Mouse (Mus musculus) MEL (cell line): Measurements from ENCODE around the gene Dctn1. TPM values are rescaled to one million over a fixed set of nuclear protein-coding genes. Genes with fewer than 3 reads are reported as not detected.

ENCODE experiments used
- DNase-seq: peaks from one replicate; pipeline ENCODE4 v3.0.0; 2011; ENCODE audit warnings: low read depth, low spot score
- H3K27ac ChIP-seq: 2 replicates; pipeline ENCODE4 v1.5.1; 2012; ENCODE audit warnings: low read depth, mild to moderate bottlenecking, control low read depth, low read length, moderate library complexity; ENCODE audit not compliant: control insufficient read depth
- H3K27me3 ChIP-seq, 2 experiments: fragments of 150-350 bp in 1 of 2; sonication (generic) in 1 of 2; 2 replicates each; pipeline ENCODE4 v1.6.1; 2012; ENCODE audit warnings: low read length in 2 of 2, mild to moderate bottlenecking in 2 of 2, improper control_type of control experiment in 1 of 2, moderate library complexity in 1 of 2; ENCODE audit not compliant: insufficient read depth in 2 of 2, control insufficient read depth in 1 of 2
- H3K36me3 ChIP-seq, 2 experiments: 2 replicates each; pipeline ENCODE4 v1.6.1; 2012 to 2014; ENCODE audit warnings: low read length in 2 of 2, improper control_type of control experiment in 1 of 2, inconsistent platforms in 1 of 2, mild to moderate bottlenecking in 1 of 2; ENCODE audit not compliant: insufficient read depth in 2 of 2, control insufficient read depth in 1 of 2
- H3K4me1 ChIP-seq, 2 experiments: fragments of 150-350 bp in 1 of 2; sonication (generic) in 1 of 2; 2 replicates each; pipeline ENCODE4 v1.6.1; 2012; ENCODE audit warnings: low read length in 2 of 2, improper control_type of control experiment in 1 of 2, mild to moderate bottlenecking in 1 of 2; ENCODE audit not compliant: insufficient read depth in 2 of 2, control insufficient read depth in 1 of 2
- H3K4me3 ChIP-seq, 2 experiments: fragments of 150-350 bp in 1 of 2; sonication (generic) in 1 of 2; 2 replicates each; pipeline ENCODE4 v1.5.1; 2012; ENCODE audit warnings: low read depth in 2 of 2, low read length in 2 of 2, mild to moderate bottlenecking in 2 of 2, moderate library complexity in 2 of 2, control low read depth in 1 of 2, improper control_type of control experiment in 1 of 2; ENCODE audit not compliant: control insufficient read depth in 1 of 2, insufficient read depth in 1 of 2
- H3K79me2 ChIP-seq: 2 replicates; pipeline ENCODE4 v1.6.1; 2012; ENCODE audit warnings: mild to moderate bottlenecking, low read length, moderate library complexity; ENCODE audit not compliant: control insufficient read depth, poor library complexity, insufficient read depth
- H3K9ac ChIP-seq: 2 replicates; pipeline ENCODE4 v1.6.1; 2012; ENCODE audit warnings: low read depth, mild to moderate bottlenecking, control low read depth, low read length, moderate library complexity; ENCODE audit not compliant: control insufficient read depth, poor library complexity, severe bottlenecking
- H3K9me3 ChIP-seq: fragments of 150-350 bp; sonication (generic); replicated peaks from 2 replicates; pipeline ENCODE4 v1.6.1; 2012; ENCODE audit warnings: mild to moderate bottlenecking, low read length, improper control_type of control experiment, moderate library complexity; ENCODE audit not compliant: insufficient read depth
- BHLHE40 ChIP-seq: IDR thresholded peaks from 2 replicates; pipeline ENCODE4 v1.6.1; 2012; ENCODE audit warnings: low read depth, mild to moderate bottlenecking, inconsistent platforms, low read length, improper control_type of control experiment, borderline replicate concordance
- CTCF ChIP-seq, 3 experiments: IDR thresholded peaks in 2 of 3; conservative IDR thresholded peaks in 1 of 3; 2 replicates each; pipeline ENCODE4 v1.5.1; 2011 to 2012; ENCODE audit warnings: low read length in 3 of 3, low read depth in 2 of 3, mild to moderate bottlenecking in 2 of 3, improper control_type of control experiment in 1 of 3, inconsistent platforms in 1 of 3, mixed read lengths in 1 of 3, moderate library complexity in 1 of 3; ENCODE audit not compliant: control insufficient read depth in 1 of 3, insufficient read depth in 1 of 3, poor library complexity in 1 of 3, severe bottlenecking in 1 of 3
- E2F4 ChIP-seq: IDR thresholded peaks from 2 replicates; pipeline ENCODE4 v1.6.1; 2011; ENCODE audit warnings: low read depth, low read length, improper control_type of control experiment, borderline replicate concordance
- EP300 ChIP-seq, 2 experiments: IDR thresholded peaks; 2 replicates each; pipeline ENCODE4 v1.6.1; 2011; ENCODE audit warnings: improper control_type of control experiment in 2 of 2, low read length in 2 of 2, low read depth in 1 of 2, mild to moderate bottlenecking in 1 of 2
- ETS1 ChIP-seq: IDR thresholded peaks from 2 replicates; pipeline ENCODE4 v1.6.1; 2012; ENCODE audit warnings: low read depth, mild to moderate bottlenecking, inconsistent platforms, low read length, improper control_type of control experiment, moderate library complexity
- GABPA ChIP-seq: IDR thresholded peaks from 2 replicates; pipeline ENCODE4 v1.6.1; 2012; ENCODE audit warnings: low read depth, mild to moderate bottlenecking, inconsistent platforms, low read length, improper control_type of control experiment, moderate library complexity
- MEF2A ChIP-seq: IDR thresholded peaks from 2 replicates; pipeline ENCODE4 v1.6.1; 2014; ENCODE audit warnings: low read depth, mild to moderate bottlenecking, inconsistent platforms, low read length, improper control_type of control experiment; ENCODE audit not compliant: poor library complexity, insufficient replicate concordance, severe bottlenecking; ENCODE audit errors: extremely low read depth
- MXI1 ChIP-seq: IDR thresholded peaks from 2 replicates; pipeline ENCODE4 v1.6.1; 2011; ENCODE audit warnings: mild to moderate bottlenecking, low read depth, low read length, improper control_type of control experiment
- MYB ChIP-seq: IDR thresholded peaks from 2 replicates; pipeline ENCODE4 v1.6.1; 2011; ENCODE audit warnings: mild to moderate bottlenecking, low read depth, low read length, improper control_type of control experiment
- MYC ChIP-seq: IDR thresholded peaks from 2 replicates; pipeline ENCODE4 v1.6.1; 2011; ENCODE audit warnings: low read depth, mild to moderate bottlenecking, low read length, improper control_type of control experiment, moderate library complexity
- NRF1 ChIP-seq: IDR thresholded peaks from 2 replicates; pipeline ENCODE4 v1.6.1; 2014; ENCODE audit warnings: low read depth, mild to moderate bottlenecking, inconsistent platforms, low read length, improper control_type of control experiment, moderate library complexity; ENCODE audit not compliant: poor library complexity, insufficient read depth, severe bottlenecking
- POLR2A ChIP-seq, 2 experiments: IDR thresholded peaks; 2 replicates each; pipeline ENCODE4 v1.6.1; 2011 to 2012; ENCODE audit warnings: low read length in 2 of 2, mild to moderate bottlenecking in 2 of 2, control low read depth in 1 of 2, improper control_type of control experiment in 1 of 2, low read depth in 1 of 2, moderate library complexity in 1 of 2; ENCODE audit not compliant: control insufficient read depth in 1 of 2, insufficient read depth in 1 of 2, poor library complexity in 1 of 2
- POLR2AphosphoS5 ChIP-seq: IDR thresholded peaks from 2 replicates; pipeline ENCODE4 v1.6.1; 2012; ENCODE audit warnings: low read depth, borderline replicate concordance, mild to moderate bottlenecking, inconsistent platforms, low read length, moderate library complexity, mixed read lengths
- RAD21 ChIP-seq: IDR thresholded peaks from 2 replicates; pipeline ENCODE4 v1.6.1; 2011; ENCODE audit warnings: mild to moderate bottlenecking, low read depth, low read length, improper control_type of control experiment
- RCOR1 ChIP-seq: IDR thresholded peaks from 2 replicates; pipeline ENCODE4 v1.6.1; 2012; ENCODE audit warnings: low read depth, mild to moderate bottlenecking, inconsistent platforms, low read length, improper control_type of control experiment
- SIN3A ChIP-seq: IDR thresholded peaks from 2 replicates; pipeline ENCODE4 v1.6.1; 2012; ENCODE audit warnings: low read length, improper control_type of control experiment, inconsistent platforms
- TAL1 ChIP-seq: IDR thresholded peaks from 2 replicates; pipeline ENCODE4 v1.6.1; 2012; ENCODE audit warnings: mild to moderate bottlenecking, inconsistent platforms, low read length, moderate library complexity, mixed read lengths
- TBP ChIP-seq: IDR thresholded peaks from 2 replicates; pipeline ENCODE4 v1.8.0; 2011; ENCODE audit warnings: low read depth, low read length, improper control_type of control experiment
- TCF12 ChIP-seq: IDR thresholded peaks from 2 replicates; pipeline ENCODE4 v1.6.1; 2014; ENCODE audit warnings: low read depth, mild to moderate bottlenecking, inconsistent platforms, low read length, improper control_type of control experiment, moderate library complexity
- UBTF ChIP-seq: IDR thresholded peaks from 2 replicates; pipeline ENCODE4 v1.6.1; 2012; ENCODE audit warnings: low read depth, mild to moderate bottlenecking, inconsistent platforms, low read length, improper control_type of control experiment, moderate library complexity, borderline replicate concordance; ENCODE audit not compliant: insufficient read depth
- USF1 ChIP-seq: IDR thresholded peaks from 2 replicates; pipeline ENCODE4 v1.6.1; 2014; ENCODE audit warnings: low read depth, mild to moderate bottlenecking, inconsistent platforms, low read length, improper control_type of control experiment, moderate library complexity
- USF2 ChIP-seq, 2 experiments: IDR thresholded peaks; 2 replicates each; pipeline ENCODE4 v1.6.1; 2011 to 2012; ENCODE audit warnings: improper control_type of control experiment in 2 of 2, low read length in 2 of 2, borderline replicate concordance in 1 of 2, inconsistent platforms in 1 of 2, low read depth in 1 of 2, mild to moderate bottlenecking in 1 of 2; ENCODE audit not compliant: insufficient read depth in 1 of 2
- ZC3H11A ChIP-seq: IDR thresholded peaks from 2 replicates; pipeline ENCODE4 v1.6.1; 2012; ENCODE audit warnings: low read depth, mild to moderate bottlenecking, inconsistent platforms, low read length, improper control_type of control experiment
- polyA plus RNA-seq, 2 experiments: library from polyadenylated mRNA; stranded (reverse) in 1 of 2; unstranded in 1 of 2; fragments of >175 nt in 1 of 2; fragments of >200 nt in 1 of 2; gene quantifications; 2 replicates each; pipeline versions ENCODE4 v1.2.1 to v1.2.4; 2012; ENCODE audit warnings: low replicate concordance in 2 of 2, low read depth in 1 of 2; ENCODE audit not compliant: insufficient read length in 2 of 2, insufficient read depth in 1 of 2, missing spikeins in 1 of 2
- total RNA-seq: library from RNA; depleted of rRNA; stranded (reverse); fragments of 300-350 nt; gene quantifications from 2 replicates; pipeline ENCODE4 v1.2.3, GENCODE M21; 2012

Dctn1 gene
- total and polyA plus RNA-seq, 3 experiments: 23.3 to 81.9 TPM; not detected in 1

DNA sequence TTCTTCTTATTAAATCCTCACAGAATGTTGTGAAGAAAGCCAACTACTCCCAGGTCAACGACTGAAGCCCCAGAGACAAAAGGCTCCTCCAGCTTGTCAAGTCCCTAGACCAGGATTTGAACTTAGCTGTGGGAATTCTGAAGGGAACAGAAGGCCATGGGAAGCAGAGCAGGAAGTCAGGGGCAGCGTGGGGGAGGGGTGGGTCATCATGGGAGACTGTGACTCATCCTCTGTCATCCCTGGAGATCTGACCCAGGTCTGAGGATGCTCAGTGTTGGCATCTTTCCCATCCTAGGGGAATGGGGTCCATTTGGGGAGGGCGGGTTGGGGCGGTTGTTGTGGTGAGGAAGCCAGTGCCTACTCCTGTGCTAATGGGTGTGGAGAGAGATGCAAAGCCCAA, 24.1 kb upstream of the Dctn1 start:
- no peak overlapping the region for H3K27ac ChIP-seq
- H3K9me3 ChIP-seq: no peaks in the 10 kb centered on the region
- no peaks in the 10 kb centered on the region for H3K36me3 ChIP-seq
- no peak overlapping the region for H3K9ac ChIP-seq
- peaks cover 6% of the 10 kb centered on the region; the same call in 1 of the 2 replicates for H3K79me2 ChIP-seq
- peaks cover 0 to 4% of the 10 kb centered on the region in 2 experiments; a peak in 3 of 4 replicates for H3K4me1 ChIP-seq
- H3K4me3 ChIP-seq: no peak overlapping the region
- no peak for DNase-seq
- TF ChIP-seq EP300 (IDR thresholded peaks at IDR 0.05; ENCODE audit: low read depth in 1 of 2, low read length in 2 of 2) (no peak), RCOR1 (no peak), GABPA (no peak), MXI1 (no peak), NRF1 (no peak), USF2 (IDR thresholded peaks at IDR 0.05; ENCODE audit: borderline replicate concordance in 1 of 2, insufficient read depth in 1 of 2, low read depth in 1 of 2, low read length in 2 of 2) (no peak), ETS1 (no peak), TAL1 (no peak), MYC (no peak), TBP (no peak), CTCF (IDR thresholded peaks at IDR 0.05 in 2 of 3, conservative IDR thresholded peaks at IDR 0.05 in 1 of 3; ENCODE audit: control insufficient read depth in 1 of 3, insufficient read depth in 1 of 3, low read depth in 2 of 3, low read length in 3 of 3, poor library complexity in 1 of 3, severe bottlenecking in 1 of 3) (no peak), POLR2A (IDR thresholded peaks at IDR 0.05; ENCODE audit: control insufficient read depth in 1 of 2, insufficient read depth in 1 of 2, low read depth in 1 of 2, low read length in 2 of 2, poor library complexity in 1 of 2) (no peak), MEF2A (no peak), UBTF (no peak), MYB (no peak)
- TF ChIP-seq, all 39 proteins: peak for 0
- no peaks in the 10 kb centered on the region for H3K27me3 ChIP-seq

DNA sequence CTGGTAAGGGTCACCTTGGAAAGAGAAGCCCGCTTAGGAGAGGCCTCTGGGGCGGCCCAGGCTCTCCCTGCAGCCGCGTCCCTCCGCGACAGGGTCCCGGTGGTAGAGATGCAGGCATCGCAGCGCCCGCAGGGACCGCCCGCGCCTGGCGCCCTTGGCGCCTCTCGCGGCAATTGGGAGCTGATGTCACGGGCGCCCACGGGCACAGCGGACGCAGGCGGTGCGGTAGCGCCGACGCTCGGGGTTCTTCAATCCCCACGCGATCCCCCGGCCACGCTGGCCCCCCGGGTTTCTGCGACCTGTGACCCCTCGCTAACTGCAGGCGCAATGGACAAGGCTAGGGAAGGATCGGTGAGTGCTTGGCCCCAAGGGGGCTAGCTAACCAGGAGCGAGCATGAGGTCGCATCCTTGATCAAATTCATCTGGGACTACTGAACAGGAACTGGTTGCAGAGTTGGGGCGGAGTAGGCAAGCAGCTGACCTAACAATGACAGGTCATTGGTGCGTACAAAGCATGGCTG, 23.4 kb upstream of the Dctn1 start:
- Histone ChIP-seq H3K79me2 (peaks cover under 1% of the 10 kb centered on the region; the same call in 1 of the 2 replicates), H3K9me3 (no peaks in the 10 kb centered on the region), H3K27me3 (no peaks in the 10 kb centered on the region), H3K4me1 (peaks cover 0 to 4% of the 10 kb centered on the region in 2 experiments; a peak in 2 of 4 replicates), H3K4me3 (no peak overlapping the region), H3K27ac (no peak overlapping the region), H3K36me3 (no peaks in the 10 kb centered on the region), H3K9ac (no peak overlapping the region)
- DNase-seq: no peak
- TF ChIP-seq TCF12: no peak
- no peak for TF ChIP-seq RAD21
- no peak for TF ChIP-seq SIN3A
- no peak for TF ChIP-seq POLR2AphosphoS5
- TF ChIP-seq USF1: no peak
- TF ChIP-seq POLR2A (IDR thresholded peaks at IDR 0.05; ENCODE audit: control insufficient read depth in 1 of 2, insufficient read depth in 1 of 2, low read depth in 1 of 2, low read length in 2 of 2, poor library complexity in 1 of 2): no peak
- no peak for TF ChIP-seq TAL1
- TF ChIP-seq MXI1: no peak
- TF ChIP-seq USF2 (IDR thresholded peaks at IDR 0.05; ENCODE audit: borderline replicate concordance in 1 of 2, insufficient read depth in 1 of 2, low read depth in 1 of 2, low read length in 2 of 2): no peak
- TF ChIP-seq BHLHE40: no peak
- TF ChIP-seq ZC3H11A: no peak
- TF ChIP-seq TBP: no peak
- TF ChIP-seq E2F4: no peak
